Mouse (Mus musculus): ENCODE measurements around the gene Grik4. TPM values are rescaled to one million over a fixed set of nuclear protein-coding genes. Genes with fewer than 3 reads are reported as not detected.

Grik4 gene
- polyA plus RNA-seq, 1 experiment from 2014 or later: 1.6 TPM

DNA sequence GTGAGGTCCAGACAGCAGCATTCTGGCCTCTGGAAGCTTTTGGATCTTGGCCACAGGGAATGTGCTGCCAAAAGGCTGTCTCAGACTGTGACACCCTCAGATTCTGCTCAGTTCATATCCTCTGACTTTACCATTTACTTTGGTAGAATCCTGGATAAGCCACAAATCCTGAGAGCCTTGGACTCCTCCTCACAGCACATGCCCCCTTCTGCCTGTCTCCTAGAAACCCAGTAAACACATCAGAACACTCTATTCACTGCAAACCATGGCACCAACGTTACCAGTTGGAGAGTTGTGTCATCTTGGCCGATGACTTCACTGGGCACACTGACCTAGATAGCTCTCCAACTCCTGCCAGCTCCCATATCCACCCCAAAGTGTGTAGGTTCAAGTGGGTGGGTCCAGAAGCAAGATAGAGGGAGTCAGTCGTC is 141.2 kb downstream of the Grik4 start:
- Histone ChIP-seq H3K27me3 (ENCODE audit: control insufficient read depth, insufficient read depth, low read length) (no peaks in the 10 kb centered on the region), H3K4me2 (replicated peaks; ENCODE audit: low read depth, low read length) (no peak overlapping the region), H3K9ac (ENCODE audit: low read depth, low read length) (no peak overlapping the region), H3K4me1 (replicated peaks; ENCODE audit: control insufficient read depth, insufficient read depth, low read length) (no peaks in the 10 kb centered on the region), H3K4me3 (ENCODE audit: low read depth, low read length) (no peak overlapping the region), H3K27ac (ENCODE audit: low read depth, low read length) (no peak overlapping the region), H3K36me3 (ENCODE audit: control insufficient read depth, insufficient read depth, low read length) (no peaks in the 10 kb centered on the region), H3K9me3 (ENCODE audit: control insufficient read depth, low read length) (no peaks in the 10 kb centered on the region)
- WGBS: 81% methylated on average over 3 of the region's 3 CpGs
- ATAC-seq (ENCODE audit: low FRiP score) (no peak), DNase-seq (ENCODE audit: low spot score) (no peak)

DNA sequence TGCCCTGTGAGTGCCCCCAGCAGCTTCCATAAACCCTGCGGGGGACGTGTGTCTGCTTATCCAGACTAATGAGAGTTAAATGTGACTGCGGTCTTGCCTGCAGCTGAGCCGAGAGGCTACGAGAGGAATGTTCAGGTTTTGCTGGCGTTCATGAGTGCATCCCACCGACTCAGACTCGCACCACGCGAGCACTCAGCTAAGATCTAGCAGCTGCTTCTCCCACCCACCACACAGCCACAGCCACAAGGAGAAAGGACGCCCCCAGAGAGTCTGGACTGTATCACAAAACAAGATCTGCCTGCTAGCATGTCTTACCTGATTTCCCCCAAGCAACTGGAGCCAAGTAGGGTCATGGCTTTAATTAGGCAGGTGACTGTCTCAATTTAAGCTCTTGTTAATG is 142.4 kb downstream of the Grik4 start:
- DNase-seq (ENCODE audit: low spot score) (no peak), ATAC-seq (ENCODE audit: low FRiP score) (no peak)
- H3K4me1 ChIP-seq (replicated peaks; ENCODE audit: control insufficient read depth, insufficient read depth, low read length): no peaks in the 10 kb centered on the region
- H3K27me3 ChIP-seq (ENCODE audit: control insufficient read depth, insufficient read depth, low read length): no peaks in the 10 kb centered on the region
- no peaks in the 10 kb centered on the region for H3K36me3 ChIP-seq (ENCODE audit: control insufficient read depth, insufficient read depth, low read length)
- H3K4me3 ChIP-seq (ENCODE audit: low read depth, low read length): no peak overlapping the region
- no peaks in the 10 kb centered on the region for H3K9me3 ChIP-seq (ENCODE audit: control insufficient read depth, low read length)
- H3K4me2 ChIP-seq (replicated peaks; ENCODE audit: low read depth, low read length): no peak overlapping the region
- 74% methylated on average over 11 of the region's 11 CpGs for WGBS
- no peak overlapping the region for H3K27ac ChIP-seq (ENCODE audit: low read depth, low read length)
- H3K9ac ChIP-seq (ENCODE audit: low read depth, low read length): no peak overlapping the region

DNA sequence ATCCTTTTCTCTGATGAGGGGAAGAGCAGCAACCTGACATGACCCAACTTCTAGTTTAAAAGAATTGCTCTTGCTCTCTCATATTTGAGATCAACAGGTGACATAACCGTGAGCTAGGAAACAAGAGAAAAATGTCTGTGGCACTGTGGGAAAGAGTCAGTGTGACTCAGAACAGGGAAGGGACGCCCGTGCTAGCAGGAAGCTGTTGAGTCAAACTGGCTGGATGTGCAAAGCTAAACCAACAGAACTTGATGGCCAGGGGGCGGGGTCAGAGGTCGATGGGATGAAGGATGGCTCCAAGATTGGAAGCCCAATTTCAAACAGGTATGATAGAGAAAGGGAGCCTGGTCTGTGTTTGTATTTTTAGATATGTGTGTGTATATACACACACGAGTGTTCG is 144.2 kb downstream of the Grik4 start:
- H3K27me3 ChIP-seq (ENCODE audit: control insufficient read depth, insufficient read depth, low read length): no peaks in the 10 kb centered on the region
- 86% methylated on average over 7 of the region's 7 CpGs for WGBS
- no peak overlapping the region for H3K27ac ChIP-seq (ENCODE audit: low read depth, low read length)
- H3K4me1 ChIP-seq (replicated peaks; ENCODE audit: control insufficient read depth, insufficient read depth, low read length): no peaks in the 10 kb centered on the region
- H3K36me3 ChIP-seq (ENCODE audit: control insufficient read depth, insufficient read depth, low read length): no peaks in the 10 kb centered on the region
- H3K4me2 ChIP-seq (replicated peaks; ENCODE audit: low read depth, low read length): no peak overlapping the region
- no peak overlapping the region for H3K4me3 ChIP-seq (ENCODE audit: low read depth, low read length)
- H3K9me3 ChIP-seq (ENCODE audit: control insufficient read depth, low read length): no peaks in the 10 kb centered on the region
- H3K9ac ChIP-seq (ENCODE audit: low read depth, low read length): no peak overlapping the region
- DNase-seq (ENCODE audit: low spot score) (no peak), ATAC-seq (ENCODE audit: low FRiP score) (no peak)

DNA sequence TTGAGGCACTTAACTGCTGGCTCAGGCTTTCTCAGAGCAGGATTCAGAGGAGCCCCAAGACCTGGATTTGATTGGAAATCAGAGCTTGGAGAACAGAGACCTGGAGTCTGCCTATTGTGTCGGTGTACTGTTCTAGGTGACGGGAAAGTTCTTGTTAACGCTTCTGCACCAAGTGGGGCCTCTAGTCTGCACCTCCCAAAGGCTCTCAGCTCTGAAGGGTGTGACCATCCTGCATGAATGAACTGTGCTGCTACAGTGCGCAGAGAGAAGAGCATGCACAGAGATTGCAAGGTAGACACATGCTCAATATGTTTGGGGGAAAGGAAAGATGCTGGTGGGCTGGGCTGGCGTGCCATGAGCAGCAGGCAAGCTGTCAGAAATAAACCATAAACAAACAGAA is 144.6 kb downstream of the Grik4 start:
- Histone ChIP-seq H3K9me3 (ENCODE audit: control insufficient read depth, low read length) (no peaks in the 10 kb centered on the region), H3K4me1 (replicated peaks; ENCODE audit: control insufficient read depth, insufficient read depth, low read length) (no peaks in the 10 kb centered on the region), H3K4me3 (ENCODE audit: low read depth, low read length) (no peak overlapping the region), H3K36me3 (ENCODE audit: control insufficient read depth, insufficient read depth, low read length) (no peaks in the 10 kb centered on the region), H3K27ac (ENCODE audit: low read depth, low read length) (no peak overlapping the region), H3K27me3 (ENCODE audit: control insufficient read depth, insufficient read depth, low read length) (no peaks in the 10 kb centered on the region), H3K9ac (ENCODE audit: low read depth, low read length) (no peak overlapping the region), H3K4me2 (replicated peaks; ENCODE audit: low read depth, low read length) (no peak overlapping the region)
- DNase-seq (ENCODE audit: low spot score) (no peak), ATAC-seq (ENCODE audit: low FRiP score) (no peak)
- WGBS: 88% methylated on average over 5 of the region's 5 CpGs

DNA sequence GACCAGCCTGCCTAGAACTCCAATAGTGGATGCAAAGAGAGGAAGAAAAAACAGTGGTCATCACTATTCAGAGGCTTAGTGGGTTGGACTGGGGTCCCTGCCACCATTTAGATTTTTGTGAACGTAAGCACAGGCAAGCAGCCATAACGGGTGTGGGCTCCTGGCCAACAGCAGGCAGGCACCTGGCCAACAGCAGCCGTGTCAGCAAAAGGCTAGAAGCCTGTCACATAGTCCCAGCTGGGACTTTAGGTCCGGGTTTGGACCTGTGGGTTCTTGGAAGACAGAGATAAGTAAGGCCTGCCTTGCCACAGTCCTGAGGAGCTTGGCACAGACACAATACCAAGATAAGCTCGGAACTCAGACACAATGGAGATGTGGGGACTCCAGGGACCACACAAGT is 145.1 kb downstream of the Grik4 start:
- WGBS: 80% methylated on average over 5 of the region's 5 CpGs
- Histone ChIP-seq H3K4me2 (replicated peaks; ENCODE audit: low read depth, low read length) (no peak overlapping the region), H3K9ac (ENCODE audit: low read depth, low read length) (no peak overlapping the region), H3K4me1 (replicated peaks; ENCODE audit: control insufficient read depth, insufficient read depth, low read length) (no peaks in the 10 kb centered on the region), H3K27ac (ENCODE audit: low read depth, low read length) (no peak overlapping the region), H3K27me3 (ENCODE audit: control insufficient read depth, insufficient read depth, low read length) (no peaks in the 10 kb centered on the region), H3K9me3 (ENCODE audit: control insufficient read depth, low read length) (no peaks in the 10 kb centered on the region), H3K4me3 (ENCODE audit: low read depth, low read length) (no peak overlapping the region), H3K36me3 (ENCODE audit: control insufficient read depth, insufficient read depth, low read length) (no peaks in the 10 kb centered on the region)
- ATAC-seq (ENCODE audit: low FRiP score) (no peak), DNase-seq (ENCODE audit: low spot score) (no peak)

DNA sequence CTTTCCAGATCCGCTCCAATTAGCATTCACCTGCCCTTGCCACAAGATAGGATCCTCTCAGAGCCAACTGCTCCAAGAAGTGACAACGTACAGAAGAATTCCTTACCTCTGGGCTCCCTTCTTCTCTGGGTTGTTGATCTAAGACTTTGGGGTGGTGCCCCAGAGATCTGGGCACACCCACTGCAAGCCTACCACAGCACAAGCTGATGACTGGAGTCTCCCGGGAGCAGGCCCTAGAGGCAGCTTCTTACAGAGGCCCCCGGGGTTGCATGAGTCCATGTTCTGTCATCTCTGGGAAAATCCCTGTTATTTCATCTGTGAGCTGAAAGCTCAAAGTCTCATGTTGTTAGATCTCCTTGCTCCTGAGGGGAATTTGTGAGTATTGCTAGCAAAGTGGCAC is 146.0 kb downstream of the Grik4 start:
- Histone ChIP-seq H3K9ac (ENCODE audit: low read depth, low read length) (no peak overlapping the region), H3K27me3 (ENCODE audit: control insufficient read depth, insufficient read depth, low read length) (no peaks in the 10 kb centered on the region), H3K4me3 (ENCODE audit: low read depth, low read length) (no peak overlapping the region), H3K4me1 (replicated peaks; ENCODE audit: control insufficient read depth, insufficient read depth, low read length) (no peaks in the 10 kb centered on the region), H3K4me2 (replicated peaks; ENCODE audit: low read depth, low read length) (no peak overlapping the region), H3K36me3 (ENCODE audit: control insufficient read depth, insufficient read depth, low read length) (no peaks in the 10 kb centered on the region), H3K9me3 (ENCODE audit: control insufficient read depth, low read length) (no peaks in the 10 kb centered on the region), H3K27ac (ENCODE audit: low read depth, low read length) (no peak overlapping the region)
- DNase-seq (ENCODE audit: low spot score): no peak
- ATAC-seq (ENCODE audit: low FRiP score): no peak
- 88% methylated on average over 4 of the region's 4 CpGs for WGBS

DNA sequence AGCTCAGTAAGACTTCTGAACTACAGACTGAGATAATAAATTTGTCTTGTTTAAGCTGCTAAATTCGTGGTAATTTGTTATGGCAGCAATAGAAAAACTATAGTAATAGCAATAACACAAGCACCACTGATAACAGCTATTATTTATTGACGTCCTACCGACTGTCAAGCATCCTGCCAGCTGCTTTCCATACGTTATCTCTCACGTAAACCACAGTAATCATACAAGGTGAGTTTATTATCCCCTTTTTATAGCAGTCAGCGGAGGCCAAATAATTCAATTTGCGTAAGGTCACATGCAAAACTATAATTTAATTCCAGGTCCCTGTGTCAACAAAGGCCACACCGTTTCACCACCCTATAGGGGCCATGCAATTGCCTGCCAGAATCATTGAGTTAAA is 147.0 kb downstream of the Grik4 start:
- Histone ChIP-seq H3K27ac (ENCODE audit: low read depth, low read length) (no peak overlapping the region), H3K4me3 (ENCODE audit: low read depth, low read length) (no peak overlapping the region), H3K9ac (ENCODE audit: low read depth, low read length) (no peak overlapping the region), H3K9me3 (ENCODE audit: control insufficient read depth, low read length) (no peaks in the 10 kb centered on the region), H3K4me2 (replicated peaks; ENCODE audit: low read depth, low read length) (no peak overlapping the region), H3K4me1 (replicated peaks; ENCODE audit: control insufficient read depth, insufficient read depth, low read length) (peaks cover 4% of the 10 kb centered on the region; the same call in 1 of the 2 replicates), H3K36me3 (ENCODE audit: control insufficient read depth, insufficient read depth, low read length) (no peaks in the 10 kb centered on the region), H3K27me3 (ENCODE audit: control insufficient read depth, insufficient read depth, low read length) (no peaks in the 10 kb centered on the region)
- ATAC-seq (ENCODE audit: low FRiP score) (no peak), DNase-seq (ENCODE audit: low spot score) (no peak)
- 75% methylated on average over 8 of the region's 8 CpGs for WGBS

DNA sequence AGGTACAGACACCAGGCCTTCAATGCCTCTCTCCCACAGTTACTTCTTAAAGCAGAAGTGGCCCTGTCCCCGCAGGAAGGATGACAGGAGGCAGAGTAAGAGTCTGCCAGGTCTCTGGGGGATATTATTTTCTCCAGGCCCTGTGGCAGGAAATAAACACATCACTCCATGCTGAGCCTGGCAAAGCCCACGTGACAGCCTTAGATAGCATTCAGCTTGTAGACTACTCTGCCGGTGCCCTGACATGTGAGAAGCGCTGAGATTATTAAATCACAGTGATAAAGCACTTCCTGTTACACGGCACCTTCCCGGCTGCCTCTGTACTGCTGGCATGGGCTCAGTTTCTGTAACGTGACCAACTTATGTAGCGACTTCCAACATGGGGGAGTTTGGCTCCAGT is 148.4 kb downstream of the Grik4 start:
- 64% methylated on average over 8 of the region's 8 CpGs for WGBS
- Histone ChIP-seq H3K36me3 (ENCODE audit: control insufficient read depth, insufficient read depth, low read length) (no peaks in the 10 kb centered on the region), H3K9ac (ENCODE audit: low read depth, low read length) (no peak overlapping the region), H3K27ac (ENCODE audit: low read depth, low read length) (no peak overlapping the region), H3K4me3 (ENCODE audit: low read depth, low read length) (no peak overlapping the region), H3K4me1 (replicated peaks; ENCODE audit: control insufficient read depth, insufficient read depth, low read length) (peaks cover 4% of the 10 kb centered on the region; the same call in 1 of the 2 replicates), H3K4me2 (replicated peaks; ENCODE audit: low read depth, low read length) (no peak overlapping the region), H3K27me3 (ENCODE audit: control insufficient read depth, insufficient read depth, low read length) (no peaks in the 10 kb centered on the region), H3K9me3 (ENCODE audit: control insufficient read depth, low read length) (no peaks in the 10 kb centered on the region)
- DNase-seq (ENCODE audit: low spot score) (no peak), ATAC-seq (ENCODE audit: low FRiP score) (no peak)

DNA sequence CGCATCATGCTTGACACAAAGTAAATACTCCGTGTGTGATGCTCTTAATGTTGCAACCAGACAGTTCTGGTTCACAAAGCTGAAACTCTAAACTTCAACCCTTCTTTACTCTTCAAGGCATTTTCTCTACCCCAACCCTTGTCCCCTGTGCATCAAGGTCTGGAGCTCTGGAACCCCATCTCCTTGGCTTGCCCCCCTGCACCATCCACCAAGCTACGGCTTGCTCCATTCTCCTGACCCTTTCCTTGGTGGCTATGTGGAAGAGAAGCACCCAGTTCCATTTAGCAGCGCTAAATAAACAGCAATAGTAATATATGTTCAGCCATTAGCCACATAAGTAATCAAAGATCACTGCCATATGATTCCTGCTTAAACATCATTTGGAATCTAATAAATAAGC is 150.3 kb downstream of the Grik4 start:
- H3K4me1 ChIP-seq (replicated peaks; ENCODE audit: control insufficient read depth, insufficient read depth, low read length): peaks cover 4% of the 10 kb centered on the region; the same call in 1 of the 2 replicates
- no peak for DNase-seq (ENCODE audit: low spot score)
- H3K4me3 ChIP-seq (ENCODE audit: low read depth, low read length): no peak overlapping the region
- H3K9me3 ChIP-seq (ENCODE audit: control insufficient read depth, low read length): no peaks in the 10 kb centered on the region
- no peak for ATAC-seq (ENCODE audit: low FRiP score)
- WGBS: 94% methylated on average over 4 of the region's 4 CpGs
- no peak overlapping the region for H3K4me2 ChIP-seq (replicated peaks; ENCODE audit: low read depth, low read length)
- H3K27me3 ChIP-seq (ENCODE audit: control insufficient read depth, insufficient read depth, low read length): no peaks in the 10 kb centered on the region
- H3K27ac ChIP-seq (ENCODE audit: low read depth, low read length): no peak overlapping the region
- H3K36me3 ChIP-seq (ENCODE audit: control insufficient read depth, insufficient read depth, low read length): no peaks in the 10 kb centered on the region
- H3K9ac ChIP-seq (ENCODE audit: low read depth, low read length): no peak overlapping the region
